Mouse (Mus musculus): ENCODE measurements at regions not wholly inside any gene's neighbourhood (a gene's known extent, or its start where the extent isn't known, plus 50 kb on each side); places are given as distances from the start of the nearest gene placed in this dataset.
"Not testable (repeated sequence)": the region's sequence is repeated elsewhere in the genome, so short reads cannot be mapped to it uniquely, and the experiment has no call there.

DNA sequence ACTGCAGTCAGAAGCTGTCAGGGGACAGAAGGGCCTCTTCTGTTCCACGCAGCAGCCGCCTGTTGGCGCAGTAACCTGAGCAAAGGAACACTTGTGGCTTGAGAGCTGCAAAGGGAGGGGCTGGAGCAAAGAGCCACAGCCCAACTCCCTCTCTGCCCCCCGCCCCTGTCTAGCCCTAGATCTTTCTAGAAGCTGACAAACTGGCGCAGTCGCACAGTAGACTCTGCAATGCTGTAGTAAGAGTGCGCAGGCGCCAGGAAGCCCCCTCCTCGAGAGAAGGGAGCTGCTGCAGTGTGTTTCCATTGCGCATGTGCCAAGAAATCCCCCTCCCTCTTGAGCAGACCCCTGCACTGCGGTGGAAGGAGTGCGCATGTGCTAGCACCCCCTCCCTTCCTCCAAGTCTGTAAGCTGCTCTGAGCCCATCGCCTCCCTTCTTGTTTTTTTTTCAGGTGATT is 115.2 kb upstream of the Ndn start:
- no peak for TF ChIP-seq EP300 (IDR thresholded peaks at IDR 0.05; ENCODE audit: low read depth)
- TF ChIP-seq CTCF (IDR thresholded peaks at IDR 0.05; ENCODE audit: low read depth): no peak
- Histone ChIP-seq H3K27me3 (ENCODE audit: control insufficient read depth, insufficient read depth, low read length) (no peaks in the 10 kb centered on the region), H3K4me1 (ENCODE audit: control insufficient read depth, insufficient read depth) (no peaks in the 10 kb centered on the region), H3K9ac (replicated peaks; ENCODE audit: low read depth, low read length) (no peak overlapping the region), H3K27ac (ENCODE audit: low read depth) (no peak overlapping the region), H3K4me2 (ENCODE audit: low read depth, low read length) (peak overlapping the region; percentile 53), H3K4me3 (ENCODE audit: low read depth, low read length) (peak overlapping the region; percentile 22), H3K9me3 (replicated peaks; ENCODE audit: control insufficient read depth, low read length) (no peaks in the 10 kb centered on the region), H3K36me3 (replicated peaks; ENCODE audit: control insufficient read depth, insufficient read depth, low read length) (no peaks in the 10 kb centered on the region)
- WGBS: 11% methylated on average over 13 of the region's 13 CpGs
- ATAC-seq (ENCODE audit: insufficient read depth, low read depth) (peak; percentile 47; the same call in 1 of the 2 replicates), DNase-seq (ENCODE audit: low spot score) (peak; percentile 26)

GRCm38 (mm10) chr7:62232076-62232475 is 114.3 kb upstream of the Ndn start:
- H3K4me2 ChIP-seq (ENCODE audit: low read depth, low read length): no peak overlapping the region
- WGBS: 50% methylated on average over 5 of the region's 5 CpGs
- H3K36me3 ChIP-seq (replicated peaks; ENCODE audit: control insufficient read depth, insufficient read depth, low read length): no peaks in the 10 kb centered on the region
- H3K27me3 ChIP-seq (ENCODE audit: control insufficient read depth, insufficient read depth, low read length): no peaks in the 10 kb centered on the region
- H3K9ac ChIP-seq (replicated peaks; ENCODE audit: low read depth, low read length): no peak overlapping the region
- TF ChIP-seq EP300 (IDR thresholded peaks at IDR 0.05; ENCODE audit: low read depth) (no peak), CTCF (IDR thresholded peaks at IDR 0.05; ENCODE audit: low read depth) (no peak)
- H3K4me3 ChIP-seq (ENCODE audit: low read depth, low read length): no peak overlapping the region
- no peaks in the 10 kb centered on the region for H3K9me3 ChIP-seq (replicated peaks; ENCODE audit: control insufficient read depth, low read length)
- H3K27ac ChIP-seq (ENCODE audit: low read depth): no peak overlapping the region
- H3K4me1 ChIP-seq (ENCODE audit: control insufficient read depth, insufficient read depth): no peaks in the 10 kb centered on the region
- DNase-seq (ENCODE audit: low spot score) (no peak), ATAC-seq (ENCODE audit: insufficient read depth, low read depth) (no peak)

GRCm38 (mm10) chr7:62234037-62234436 is 112.3 kb upstream of the Ndn start:
- no peak overlapping the region for H3K4me2 ChIP-seq (ENCODE audit: low read depth, low read length)
- DNase-seq (ENCODE audit: low spot score): no peak
- no peaks in the 10 kb centered on the region for H3K9me3 ChIP-seq (replicated peaks; ENCODE audit: control insufficient read depth, low read length)
- ATAC-seq (ENCODE audit: insufficient read depth, low read depth): no peak
- H3K36me3 ChIP-seq (replicated peaks; ENCODE audit: control insufficient read depth, insufficient read depth, low read length): no peaks in the 10 kb centered on the region
- no peaks in the 10 kb centered on the region for H3K27me3 ChIP-seq (ENCODE audit: control insufficient read depth, insufficient read depth, low read length)
- no peak overlapping the region for H3K27ac ChIP-seq (ENCODE audit: low read depth)
- no peaks in the 10 kb centered on the region for H3K4me1 ChIP-seq (ENCODE audit: control insufficient read depth, insufficient read depth)
- H3K9ac ChIP-seq (replicated peaks; ENCODE audit: low read depth, low read length): no peak overlapping the region
- 54% methylated on average over 6 of the region's 6 CpGs for WGBS
- H3K4me3 ChIP-seq (ENCODE audit: low read depth, low read length): no peak overlapping the region
- TF ChIP-seq EP300 (IDR thresholded peaks at IDR 0.05; ENCODE audit: low read depth): no peak
- TF ChIP-seq CTCF (IDR thresholded peaks at IDR 0.05; ENCODE audit: low read depth): no peak

GRCm38 (mm10) chr7:62235766-62236165 is 110.6 kb upstream of the Ndn start:
- TF ChIP-seq EP300 (IDR thresholded peaks at IDR 0.05; ENCODE audit: low read depth): no peak
- TF ChIP-seq CTCF (IDR thresholded peaks at IDR 0.05; ENCODE audit: low read depth): no peak
- Histone ChIP-seq H3K4me3 (ENCODE audit: low read depth, low read length) (no peak overlapping the region), H3K9me3 (replicated peaks; ENCODE audit: control insufficient read depth, low read length) (no peaks in the 10 kb centered on the region), H3K4me1 (ENCODE audit: control insufficient read depth, insufficient read depth) (no peaks in the 10 kb centered on the region), H3K36me3 (replicated peaks; ENCODE audit: control insufficient read depth, insufficient read depth, low read length) (no peaks in the 10 kb centered on the region), H3K4me2 (ENCODE audit: low read depth, low read length) (no peak overlapping the region), H3K27me3 (ENCODE audit: control insufficient read depth, insufficient read depth, low read length) (no peaks in the 10 kb centered on the region), H3K27ac (ENCODE audit: low read depth) (no peak overlapping the region), H3K9ac (replicated peaks; ENCODE audit: low read depth, low read length) (no peak overlapping the region)
- WGBS: 60% methylated on average over 1 of the region's 1 CpGs
- ATAC-seq (ENCODE audit: insufficient read depth, low read depth) (no peak), DNase-seq (ENCODE audit: low spot score) (no peak)

- TF ChIP-seq CTCF (IDR thresholded peaks at IDR 0.05; ENCODE audit: low read depth) (no peak), EP300 (IDR thresholded peaks at IDR 0.05; ENCODE audit: low read depth) (no peak)
Measured at GRCm38 (mm10) chr7:62261688-62262114, 84.7 kb upstream of the Ndn start.

GRCm38 (mm10) chr7:62262174-62262573 is 84.2 kb upstream of the Ndn start:
- H3K4me2 ChIP-seq (ENCODE audit: low read depth, low read length): not testable (repeated sequence)

More at GRCm38 (mm10) chr7:62261688-62262114, 84.7 kb upstream of the Ndn start:
- no peaks in the 10 kb centered on the region for H3K27me3 ChIP-seq (ENCODE audit: control insufficient read depth, insufficient read depth, low read length)
- no peak overlapping the region for H3K27ac ChIP-seq (ENCODE audit: low read depth)
- H3K4me1 ChIP-seq (ENCODE audit: control insufficient read depth, insufficient read depth): no peaks in the 10 kb centered on the region
- no peak overlapping the region for H3K9ac ChIP-seq (replicated peaks; ENCODE audit: low read depth, low read length)
- H3K4me2 ChIP-seq (ENCODE audit: low read depth, low read length): no peak overlapping the region
- H3K36me3 ChIP-seq (replicated peaks; ENCODE audit: control insufficient read depth, insufficient read depth, low read length): no peaks in the 10 kb centered on the region
- ATAC-seq (ENCODE audit: insufficient read depth, low read depth) (no peak), DNase-seq (ENCODE audit: low spot score) (no peak)
- H3K4me3 ChIP-seq (ENCODE audit: low read depth, low read length): no peak overlapping the region
- no peaks in the 10 kb centered on the region for H3K9me3 ChIP-seq (replicated peaks; ENCODE audit: control insufficient read depth, low read length)
- WGBS: 36% methylated on average over 8 of the region's 8 CpGs

More at GRCm38 (mm10) chr7:62262174-62262573, 84.2 kb upstream of the Ndn start:
- DNase-seq (ENCODE audit: low spot score); H3K27ac ChIP-seq (ENCODE audit: low read depth); H3K9ac ChIP-seq (replicated peaks; ENCODE audit: low read depth, low read length); ATAC-seq (ENCODE audit: insufficient read depth, low read depth); H3K4me1 ChIP-seq (ENCODE audit: control insufficient read depth, insufficient read depth); H3K9me3 ChIP-seq (replicated peaks; ENCODE audit: control insufficient read depth, low read length); H3K4me3 ChIP-seq (ENCODE audit: low read depth, low read length); H3K27me3 ChIP-seq (ENCODE audit: control insufficient read depth, insufficient read depth, low read length); H3K36me3 ChIP-seq (replicated peaks; ENCODE audit: control insufficient read depth, insufficient read depth, low read length): not testable (repeated sequence)
- WGBS: 43% methylated on average over 2 of the region's 2 CpGs
